Mouse (Mus musculus): ENCODE data around the gene Atg16l2. TPM values are rescaled to one million over a fixed set of nuclear protein-coding genes. Genes with fewer than 3 reads are reported as not detected.

Atg16l2 gene
- 6.7 and 7.8 TPM in 2 replicates for polyA plus RNA-seq (2012; rRNA removed)

DNA sequence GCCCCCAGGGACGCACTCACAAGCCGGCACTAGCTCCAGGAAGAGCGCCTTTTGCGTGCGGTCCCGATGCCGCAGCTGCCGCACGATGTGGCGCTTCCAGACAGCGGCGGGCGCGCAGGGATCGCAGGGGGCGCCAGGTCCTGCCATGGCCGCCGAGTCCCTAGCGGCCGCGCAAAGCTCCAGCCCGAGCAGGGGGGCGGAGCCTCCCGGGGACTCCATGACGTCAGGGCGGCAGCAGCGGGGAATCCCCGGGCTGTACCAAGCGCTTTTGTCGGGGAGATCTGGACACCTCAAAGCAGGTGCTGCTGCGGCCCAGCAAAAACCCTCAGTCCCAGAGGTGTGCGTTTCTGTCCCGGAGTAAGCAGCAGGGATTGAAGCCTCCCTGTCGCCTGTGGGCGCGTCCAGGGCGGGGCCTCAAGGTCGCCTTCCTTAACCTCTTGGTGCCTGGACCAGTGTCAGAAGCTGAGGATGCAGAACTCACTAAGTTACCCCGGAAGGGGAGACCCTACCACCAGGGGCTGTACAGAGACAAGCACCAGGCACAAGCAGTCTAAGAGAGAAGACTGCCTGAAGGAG, at the start of gene Atg16l2:
TSS of gene Atg16l2 (minus strand) at position 371 of the 576 bp plus-strand sequence.

DNA sequence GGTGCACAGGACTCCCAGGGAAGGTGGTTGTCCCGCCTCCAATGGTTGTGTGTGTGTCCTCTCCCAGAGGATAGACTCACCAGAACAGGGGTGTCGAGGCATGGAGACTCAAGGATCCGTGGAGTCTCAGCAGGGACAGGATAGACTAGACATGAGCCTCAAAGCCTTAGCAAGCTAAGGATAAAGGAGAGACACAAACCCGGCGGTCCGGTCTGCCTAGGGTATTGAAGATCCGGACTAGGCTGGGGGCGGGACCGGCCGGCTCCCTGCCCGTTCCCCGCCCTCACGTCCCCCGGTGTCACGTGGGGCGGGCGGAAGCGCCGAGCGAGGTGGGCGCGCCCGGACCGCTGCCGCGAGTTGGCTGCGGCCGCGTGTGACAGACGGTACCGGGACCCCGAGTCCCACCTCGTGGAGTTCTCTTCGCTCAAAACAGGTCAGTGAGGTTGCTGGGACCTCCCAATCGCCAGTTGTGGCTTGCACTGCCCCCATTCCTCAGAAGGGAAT, 45.8 kb upstream of the Atg16l2 start, which contains the start of gene Arap1:
TSS of gene Arap1 (plus strand) at position 301 of the 504 bp plus-strand sequence.

DNA sequence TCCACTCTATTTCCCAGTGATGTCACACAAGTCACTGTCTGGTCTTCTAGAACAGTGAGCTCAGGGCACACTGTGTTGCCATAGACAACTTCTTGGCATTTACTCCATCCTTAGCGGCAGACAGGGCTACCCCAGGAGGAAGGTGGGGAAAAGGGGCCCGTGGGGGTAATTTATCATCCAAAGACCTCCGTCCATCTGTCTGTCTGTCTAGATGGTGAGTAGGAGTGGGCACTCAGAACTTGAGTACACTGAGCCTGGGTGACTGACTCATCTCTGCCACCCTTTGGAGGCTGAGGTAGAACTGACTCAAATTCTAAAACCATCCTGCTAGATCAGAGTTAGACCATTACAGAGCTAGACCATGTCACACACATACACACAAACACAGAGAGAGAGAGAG, 15.0 kb upstream of the Atg16l2 start, which contains the start of gene Stard10:
TSS of gene Stard10 (plus strand) at position 73 of the 400 bp plus-strand sequence.

Other genes starting within 250 kb of the Atg16l2 start
- gene Fchsd2, start 209.4 kb downstream of the Atg16l2 start, polyA plus RNA-seq (2012; rRNA removed) = 2.3 and 2.5 TPM in 2 replicates
- gene Stard10, start 14.8 kb upstream of the Atg16l2 start, polyA plus RNA-seq (2012; rRNA removed) = 256 and 348 TPM in 2 replicates
- 42.0 and 42.3 TPM in 2 replicates for gene Arap1, start 45.8 kb upstream of the Atg16l2 start, polyA plus RNA-seq (2012; rRNA removed)
- not detected in 2 replicates for gene Gm45837, start 108.6 kb upstream of the Atg16l2 start, polyA plus RNA-seq (2012; rRNA removed)
- 8.5 and 9.0 TPM in 2 replicates for gene Pde2a, start 119.4 kb upstream of the Atg16l2 start, polyA plus RNA-seq (2012; rRNA removed)